12 mouse cellular contexts compared by ENCODE assay signal in the genomic region with DNA sequence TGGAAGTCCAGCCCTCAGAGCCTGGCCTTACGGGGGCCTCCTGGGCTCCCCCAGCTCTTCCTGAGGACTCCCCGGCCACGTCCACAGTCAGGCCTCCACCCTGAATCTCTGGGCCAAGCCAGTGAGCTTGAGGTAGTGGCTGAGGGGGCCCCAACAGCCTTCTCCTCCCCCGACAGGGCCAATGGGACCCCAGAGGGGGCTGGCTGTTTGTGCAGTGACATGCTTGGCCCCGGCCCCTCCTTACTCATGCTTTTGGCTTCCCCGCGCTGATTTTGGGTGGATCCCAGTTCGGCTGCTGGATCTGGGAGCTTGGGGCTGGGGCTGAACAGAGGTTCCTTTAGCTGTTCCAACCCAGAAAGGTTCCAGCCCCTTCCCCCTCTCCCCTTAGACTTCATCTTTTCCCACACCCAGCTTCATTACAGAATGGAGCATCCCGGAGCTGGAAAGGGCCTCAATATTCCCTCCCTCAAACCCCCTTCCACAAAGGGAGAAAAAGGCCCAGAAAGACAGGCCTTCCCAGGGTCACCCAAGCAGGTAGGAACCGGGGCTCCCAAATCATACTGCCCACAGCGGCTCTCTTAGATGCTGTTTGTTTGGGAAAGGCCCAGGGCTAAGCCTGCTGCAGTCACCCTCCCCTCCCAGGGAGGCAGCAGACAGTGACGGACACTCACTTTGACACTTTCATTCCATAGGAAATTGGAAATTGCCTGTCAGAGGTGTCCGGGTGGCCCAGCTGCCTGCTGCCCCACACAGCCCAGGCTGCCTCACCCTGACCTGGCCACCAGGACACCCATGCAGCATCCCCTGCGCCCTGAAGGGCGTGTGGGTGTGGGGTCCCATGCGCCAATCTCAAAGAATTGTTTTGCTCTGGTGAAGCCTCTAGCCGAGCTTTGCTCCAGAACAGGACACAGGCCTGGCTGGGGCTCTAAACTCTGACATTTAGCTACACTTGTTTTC.
A peak's percentile ranks its signal among the peaks of the same experiment; 100 is the strongest.
DNase-seq lines count a peak whose midpoint lies in the region; ATAC-seq and TF ChIP-seq lines count a peak whose summit lies in the region.
"Had no signal": no experiment of that assay in that cellular context is flagged by ENCODE, and none has a peak within 500 bp of the region (broad histone marks: within the 10 kb centered on the region; RNA-seq: fewer than 3 reads in every experiment).

No protein-coding gene starts in this region.

- H3K27ac ChIP-seq in hindbrain, postnatal 0 days = no peak overlapping the region
- no peak overlapping the region for H3K27ac ChIP-seq in hindbrain, embryonic 13.5 days
- peak overlapping the region; percentile 76 for H3K27ac ChIP-seq in lung, embryonic 15.5 days
- H3K27ac ChIP-seq in hindbrain, embryonic 11.5 days (ENCODE audit: low read depth, low read length) = no peak overlapping the region
- H3K27ac ChIP-seq: forebrain, embryonic 13.5 days; liver, embryonic 12.5 days had no signal

- no peaks in the 10 kb centered on the region for H3K9me3 ChIP-seq in hindbrain, postnatal 0 days (ENCODE audit: low read length)
- H3K9me3 ChIP-seq in hindbrain, embryonic 13.5 days = no peaks in the 10 kb centered on the region
- H3K9me3 ChIP-seq in lung, embryonic 15.5 days = no peaks in the 10 kb centered on the region
- H3K9me3 ChIP-seq in hindbrain, embryonic 11.5 days (ENCODE audit: control insufficient read depth, low read length) = no peaks in the 10 kb centered on the region
- H3K9me3 ChIP-seq: forebrain, embryonic 13.5 days; liver, embryonic 12.5 days had no signal

- H3K4me3 ChIP-seq in hindbrain, postnatal 0 days (ENCODE audit: low read length) = no peak overlapping the region
- H3K4me3 ChIP-seq in hindbrain, embryonic 13.5 days = no peak overlapping the region
- no peak overlapping the region for H3K4me3 ChIP-seq in lung, embryonic 15.5 days
- no peak overlapping the region for H3K4me3 ChIP-seq in hindbrain, embryonic 11.5 days (ENCODE audit: low read depth, low read length)
- H3K4me3 ChIP-seq: forebrain, embryonic 13.5 days; liver, embryonic 12.5 days had no signal

- ATAC-seq in hindbrain, postnatal 0 days = 0 out of 2 replicates have a peak, but pooled peaks have one; percentile 12
- no peak for ATAC-seq in hindbrain, embryonic 13.5 days (ENCODE audit: low FRiP score)
- ATAC-seq in lung, embryonic 15.5 days (ENCODE audit: borderline replicate concordance, extremely low read depth, low FRiP score, low TSS enrichment) = peak; percentile 32; the same call in 1 of the 2 replicates
- no peak for ATAC-seq in hindbrain, embryonic 11.5 days (ENCODE audit: low FRiP score)
- ATAC-seq: forebrain, embryonic 13.5 days; liver, embryonic 12.5 days had no signal

- H3K4me1 ChIP-seq in hindbrain, postnatal 0 days (ENCODE audit: insufficient read depth, low read length) = no peaks in the 10 kb centered on the region
- no peaks in the 10 kb centered on the region for H3K4me1 ChIP-seq in hindbrain, embryonic 13.5 days (replicated peaks)
- H3K4me1 ChIP-seq in lung, embryonic 15.5 days = 0 out of 2 replicates have a peak, but pooled peaks cover 5% of the 10 kb centered on the region
- H3K4me1 ChIP-seq in hindbrain, embryonic 11.5 days (replicated peaks; ENCODE audit: control insufficient read depth, insufficient read depth, low read length) = no peaks in the 10 kb centered on the region
- H3K4me1 ChIP-seq: forebrain, embryonic 13.5 days; liver, embryonic 12.5 days had no signal

- 70% methylated on average over 17 of the region's 17 CpGs for WGBS in hindbrain, postnatal 0 days
- WGBS in hindbrain, embryonic 13.5 days = 75% methylated on average over 17 of the region's 17 CpGs
- WGBS in lung, embryonic 15.5 days = 67% methylated on average over 17 of the region's 17 CpGs
- WGBS in hindbrain, embryonic 11.5 days = 81% methylated on average over 17 of the region's 17 CpGs

- no peak overlapping the region for H3K9ac ChIP-seq in hindbrain, postnatal 0 days (replicated peaks; ENCODE audit: low read length)
- no peak overlapping the region for H3K9ac ChIP-seq in hindbrain, embryonic 13.5 days
- H3K9ac ChIP-seq in lung, embryonic 15.5 days = no peak overlapping the region
- H3K9ac ChIP-seq in hindbrain, embryonic 11.5 days (ENCODE audit: low read depth, low read length) = no peak overlapping the region
- H3K9ac ChIP-seq: forebrain, embryonic 13.5 days; liver, embryonic 12.5 days had no signal

- H3K36me3 ChIP-seq in hindbrain, postnatal 0 days (ENCODE audit: insufficient read depth, low read length) = no peaks in the 10 kb centered on the region
- H3K36me3 ChIP-seq in hindbrain, embryonic 13.5 days = no peaks in the 10 kb centered on the region
- H3K36me3 ChIP-seq in lung, embryonic 15.5 days = no peaks in the 10 kb centered on the region
- H3K36me3 ChIP-seq in hindbrain, embryonic 11.5 days (ENCODE audit: control insufficient read depth, insufficient read depth, low read length) = no peaks in the 10 kb centered on the region
- H3K36me3 ChIP-seq: liver, embryonic 12.5 days had no signal

- DNase-seq in hindbrain, postnatal 0 days (ENCODE audit: low spot score) = no peak
- DNase-seq in NIH3T3 (ENCODE audit: low read depth) = peak; percentile 48
- DNase-seq in gastrocnemius, postnatal 25 days = peak; percentile 89
- no peak for DNase-seq in MN1 (ENCODE audit: low spot score)
- DNase-seq in yolk sac, embryonic 10.5 days (ENCODE audit: low spot score) = no peak
- DNase-seq in hindbrain, embryonic 11.5 days (ENCODE audit: low spot score) = no peak
- DNase-seq: cerebellum, adult 9-10 months; spleen, adult 18-20 months had no signal

- H3K27me3 ChIP-seq in hindbrain, postnatal 0 days (ENCODE audit: insufficient read depth, low read length) = no peaks in the 10 kb centered on the region
- no peaks in the 10 kb centered on the region for H3K27me3 ChIP-seq in hindbrain, embryonic 13.5 days
- no peaks in the 10 kb centered on the region for H3K27me3 ChIP-seq in lung, embryonic 15.5 days
- H3K27me3 ChIP-seq in hindbrain, embryonic 11.5 days (ENCODE audit: control insufficient read depth, insufficient read depth, low read length) = no peaks in the 10 kb centered on the region
- H3K27me3 ChIP-seq: forebrain, embryonic 13.5 days; liver, embryonic 12.5 days had no signal

- no peak overlapping the region for H3K4me2 ChIP-seq in hindbrain, postnatal 0 days (ENCODE audit: low read depth, low read length)
- no peak overlapping the region for H3K4me2 ChIP-seq in hindbrain, embryonic 13.5 days
- no peak overlapping the region for H3K4me2 ChIP-seq in lung, embryonic 15.5 days
- H3K4me2 ChIP-seq in hindbrain, embryonic 11.5 days (replicated peaks; ENCODE audit: low read depth, low read length) = no peak overlapping the region
- H3K4me2 ChIP-seq: forebrain, embryonic 13.5 days; liver, embryonic 12.5 days had no signal

- no peak for TF ChIP-seq CTCF in hindbrain, postnatal 0 days (IDR thresholded peaks at IDR 0.05; ENCODE audit: low read depth)

Comparison
In these comparisons a context has a peak if more than half of its experiments do, and no peak if none do; other contexts are left out.
1. ATAC-seq: peak in hindbrain, postnatal 0 days (single experiment) and lung, embryonic 15.5 days (single experiment); none in hindbrain, embryonic 13.5 days (single experiment) and hindbrain, embryonic 11.5 days (single experiment).
2. DNase-seq: peak in NIH3T3 (single experiment) and gastrocnemius, postnatal 25 days (single experiment); none in hindbrain, postnatal 0 days (single experiment), MN1 (single experiment), yolk sac, embryonic 10.5 days (single experiment) and hindbrain, embryonic 11.5 days (single experiment).